Mouse (Mus musculus) embryo, embryonic 10 days (tissue): ENCODE measurements around the gene Leprot.

Experiments
- DNase-seq: peaks from one replicate; pipeline ENCODE4 v3.0.0-alpha.2; 2015; ENCODE audit warnings: low spot score

Leprot gene

GRCm38 (mm10) chr4:101664766-101665165 is 17.2 kb downstream of the Leprot start:
- no peak for DNase-seq

DNA sequence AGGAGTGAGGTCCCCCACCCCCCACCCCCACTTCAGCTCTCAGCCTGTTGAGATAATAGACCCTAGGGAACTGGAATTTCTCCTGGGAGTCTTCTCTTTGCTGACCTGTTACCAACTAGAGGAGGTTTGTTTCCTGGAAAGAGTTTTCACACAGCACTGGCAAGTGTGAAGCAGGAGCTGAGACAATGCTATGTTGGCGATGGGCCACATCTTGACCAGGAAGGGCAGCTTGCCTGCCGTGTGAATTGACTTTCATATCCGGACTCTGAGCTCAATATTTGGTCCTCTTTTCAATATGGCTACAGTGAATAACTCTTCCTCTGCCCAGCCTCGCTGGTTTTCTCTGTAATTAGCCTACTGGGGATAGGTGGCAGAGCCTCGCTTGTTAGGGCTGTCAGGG is 21.6 kb downstream of the Leprot start:
- DNase-seq = no peak

DNA sequence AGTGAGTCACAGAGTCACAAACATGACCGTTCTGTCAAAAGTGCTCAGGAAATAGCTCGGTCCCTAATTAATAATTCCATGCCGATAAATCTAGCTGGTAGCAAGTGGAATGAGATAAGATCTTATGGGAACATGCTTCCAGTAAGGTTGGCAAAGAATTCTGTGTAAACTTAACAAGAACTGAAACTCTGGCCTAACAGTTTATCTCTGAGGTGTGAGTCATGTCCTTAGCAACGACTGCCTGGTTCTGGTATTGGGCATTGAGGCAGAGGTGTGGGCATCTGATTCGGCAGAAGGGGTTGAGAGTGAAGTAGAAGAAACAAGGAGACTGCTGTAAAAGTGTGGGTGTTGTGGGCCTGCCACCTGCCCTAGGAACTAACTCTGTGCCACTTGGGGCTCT is 22.3 kb downstream of the Leprot start:
- DNase-seq = no peak

GRCm38 (mm10) chr4:101674790-101675189 is 27.3 kb downstream of the Leprot start:
- no peak for DNase-seq

- DNase-seq = no peak
Measured at GRCm38 (mm10) chr4:101675726-101676125, 28.2 kb downstream of the Leprot start.

- DNase-seq = no peak
Measured at GRCm38 (mm10) chr4:101682620-101683019, 35.1 kb downstream of the Leprot start.

- DNase-seq = no peak
Measured at GRCm38 (mm10) chr4:101683086-101683485, 35.6 kb downstream of the Leprot start.

- DNase-seq = no peak
Measured at GRCm38 (mm10) chr4:101684821-101685220, 37.3 kb downstream of the Leprot start.

- DNase-seq = no peak
Measured at GRCm38 (mm10) chr4:101686227-101686810, 38.8 kb downstream of the Leprot start.

- no peak for DNase-seq
Measured at GRCm38 (mm10) chr4:101689241-101689640, 41.7 kb downstream of the Leprot start.

- no peak for DNase-seq
Measured at GRCm38 (mm10) chr4:101689645-101690044, 42.1 kb downstream of the Leprot start.

DNA sequence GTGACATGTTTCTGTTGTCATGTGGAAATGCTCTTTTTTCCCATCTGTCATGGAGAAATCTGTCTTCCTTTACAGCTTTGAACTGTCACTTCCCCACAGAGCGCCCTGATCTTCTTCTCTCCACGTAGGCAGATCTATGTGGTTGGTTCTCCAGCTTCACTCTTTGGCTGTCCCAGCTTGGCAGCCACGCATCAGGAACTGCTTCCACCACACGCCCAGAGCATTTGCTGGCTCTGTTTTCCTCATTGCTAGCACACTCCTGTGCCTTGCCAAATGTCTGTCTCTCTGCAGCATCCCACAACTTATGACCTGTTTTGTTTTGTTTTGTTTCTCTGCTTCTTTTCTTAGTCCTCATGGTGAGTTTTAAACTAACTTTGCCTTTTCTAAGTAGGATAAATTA is 45.4 kb downstream of the Leprot start:
- no peak for DNase-seq

- DNase-seq = no peak
Measured at GRCm38 (mm10) chr4:101694529-101694928, 47.0 kb downstream of the Leprot start.

DNA sequence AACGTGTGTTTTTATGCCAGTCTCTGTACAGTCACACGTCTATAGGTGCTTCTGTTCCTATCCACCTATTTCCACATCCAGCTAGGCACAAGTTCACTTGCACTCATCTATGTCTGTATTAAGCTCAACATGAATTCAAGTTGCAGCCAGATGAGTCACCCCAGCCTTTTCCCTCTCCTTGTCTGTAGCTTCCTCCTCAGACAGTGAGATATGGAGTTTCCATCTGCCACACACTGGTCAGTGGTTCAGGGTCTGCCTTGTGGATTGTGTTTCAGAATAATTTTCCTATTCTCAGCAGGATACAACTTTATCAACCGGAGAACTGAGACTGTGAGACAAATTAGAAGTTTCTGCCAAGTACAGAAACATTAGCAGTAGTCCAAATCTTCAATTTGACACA is 49.7 kb downstream of the Leprot start:
- no peak for DNase-seq

DNA sequence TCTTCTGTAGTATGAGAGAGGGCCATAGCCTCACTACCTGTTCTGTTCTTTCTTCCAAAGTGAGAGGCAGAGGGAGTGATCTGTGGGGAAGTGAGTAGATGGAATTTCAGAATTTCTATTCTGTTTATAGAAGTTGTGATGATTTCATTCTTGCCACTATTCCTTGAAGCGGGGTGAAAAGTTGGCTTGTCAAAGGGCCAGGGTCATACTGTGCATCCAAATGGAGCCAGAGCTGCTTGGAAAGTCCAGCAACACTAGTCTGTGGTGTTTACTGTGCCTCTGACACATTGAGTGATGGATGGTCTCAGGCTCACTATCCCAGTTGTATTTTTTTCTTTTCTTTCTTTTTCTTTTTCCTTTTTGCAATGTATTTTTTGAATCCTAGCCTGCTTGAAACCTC is 51.9 kb downstream of the Leprot start:
- DNase-seq = no peak

GRCm38 (mm10) chr4:101700892-101701640 is 53.5 kb downstream of the Leprot start:
- DNase-seq = no peak

- DNase-seq = no peak
Measured at GRCm38 (mm10) chr4:101705325-101705724, 57.8 kb downstream of the Leprot start.

DNA sequence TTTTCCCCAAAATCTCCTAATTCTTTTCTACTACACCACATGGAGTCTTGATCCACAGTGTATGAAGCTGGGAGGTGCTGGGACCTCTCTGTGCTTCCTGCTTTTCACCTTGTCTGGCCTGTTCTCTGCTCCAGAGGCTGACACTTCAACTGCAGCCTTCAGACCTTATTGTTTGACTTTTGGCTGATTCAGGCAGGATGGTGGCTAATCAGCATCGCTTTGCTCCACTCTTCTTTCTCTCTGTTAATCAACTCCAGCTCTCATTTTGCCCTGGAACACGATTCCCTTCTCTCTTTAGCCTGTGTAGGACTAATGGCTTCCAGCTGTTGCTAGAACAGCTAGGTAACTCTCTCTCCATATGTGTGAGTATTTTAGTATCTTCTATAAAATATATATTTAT is 59.7 kb downstream of the Leprot start:
- DNase-seq = peak; percentile 76

DNA sequence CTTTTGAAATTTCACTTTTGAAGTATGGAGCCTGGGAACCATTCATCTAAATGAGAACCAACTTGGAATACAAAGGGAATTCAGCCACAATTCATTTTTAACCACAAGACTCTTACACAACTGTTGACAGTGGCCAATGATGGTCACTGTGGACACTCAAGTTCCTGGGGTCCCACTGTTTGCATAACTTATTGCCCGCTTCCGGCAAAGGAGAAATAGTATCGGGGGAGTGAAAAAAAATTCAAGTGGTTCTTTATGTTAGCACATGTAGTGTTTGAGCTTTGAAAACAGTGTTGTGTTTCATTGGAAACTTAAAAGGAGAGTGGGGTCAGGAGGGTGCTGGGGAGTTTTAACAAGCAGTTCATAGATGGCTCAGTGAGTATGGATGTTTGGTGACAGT is 60.4 kb downstream of the Leprot start:
- DNase-seq = peak; percentile 22
